Mouse (Mus musculus) spleen, adult 2 months (tissue): ENCODE data around the gene Fcrl5.

Source experiments
- CTCF ChIP-seq: fragments of 200-500 bp; IDR thresholded peaks from 2 replicates; pipeline ENCODE4 v1.5.1; 2011; ENCODE audit warnings: mild to moderate bottlenecking, inconsistent platforms; ENCODE audit not compliant: insufficient read depth, insufficient read length, insufficient replicate concordance; ENCODE audit errors: extremely low read depth
- POLR2A ChIP-seq: fragments of 200-500 bp; IDR thresholded peaks from 2 replicates; pipeline ENCODE4 v1.6.1; 2011; ENCODE audit warnings: low read depth, low read length, inconsistent platforms

GRCm38 (mm10) chr3:87410605-87411004 lies 25.0 kb upstream of the Fcrl5 start:
- TF ChIP-seq POLR2A (no peak), CTCF (no peak)
